Mouse (Mus musculus): ENCODE measurements at regions not wholly inside any gene's neighbourhood (a gene's known extent, or its start where the extent isn't known, plus 50 kb on each side); places are given as distances from the start of the nearest gene placed in this dataset.
A peak's percentile ranks its signal among the peaks of the same experiment; 100 is the strongest.
"Not testable (repeated sequence)": the region's sequence is repeated elsewhere in the genome, so short reads cannot be mapped to it uniquely, and the experiment has no call there.

GRCm38 (mm10) chr13:111860931-111861330, 52.1 kb upstream of the Map3k1 start:
- no peak overlapping the region for H3K27ac ChIP-seq (replicated peaks; ENCODE audit: low read depth, low read length)
- H3K4me3 ChIP-seq (ENCODE audit: insufficient read depth, low read depth, low read length), result no peak overlapping the region
- H3K4me1 ChIP-seq (ENCODE audit: control insufficient read depth, insufficient read depth, insufficient read length, low read length), result peaks cover 9% of the 10 kb centered on the region; the same call in 1 of the 2 replicates

- Histone ChIP-seq H3K27ac (replicated peaks; ENCODE audit: low read depth, low read length) (no peak overlapping the region), H3K4me1 (ENCODE audit: control insufficient read depth, insufficient read depth, insufficient read length, low read length) (peaks cover 4% of the 10 kb centered on the region; the same call in 1 of the 2 replicates), H3K4me3 (ENCODE audit: insufficient read depth, low read depth, low read length) (no peak overlapping the region)
These were observed 53.5 kb upstream of the Map3k1 start for GRCm38 (mm10) chr13:111862316-111862715.

GRCm38 (mm10) chr13:111865956-111866355, 57.2 kb upstream of the Map3k1 start:
- no peak overlapping the region for H3K27ac ChIP-seq (replicated peaks; ENCODE audit: low read depth, low read length)
- no peak overlapping the region for H3K4me3 ChIP-seq (ENCODE audit: insufficient read depth, low read depth, low read length)
- peaks cover 5% of the 10 kb centered on the region; the same call in 1 of the 2 replicates for H3K4me1 ChIP-seq (ENCODE audit: control insufficient read depth, insufficient read depth, insufficient read length, low read length)

GRCm38 (mm10) chr13:111867261-111867660, 58.5 kb upstream of the Map3k1 start:
- H3K4me3 ChIP-seq (ENCODE audit: insufficient read depth, low read depth, low read length), result no peak overlapping the region
- H3K4me1 ChIP-seq (ENCODE audit: control insufficient read depth, insufficient read depth, insufficient read length, low read length), result peaks cover 5% of the 10 kb centered on the region; the same call in 1 of the 2 replicates
- H3K27ac ChIP-seq (replicated peaks; ENCODE audit: low read depth, low read length), result no peak overlapping the region

- Histone ChIP-seq H3K27ac (replicated peaks; ENCODE audit: low read depth, low read length) (peak overlapping the region; percentile 65), H3K4me1 (ENCODE audit: control insufficient read depth, insufficient read depth, insufficient read length, low read length) (peaks cover 5% of the 10 kb centered on the region; the same call in 1 of the 2 replicates), H3K4me3 (ENCODE audit: insufficient read depth, low read depth, low read length) (peak overlapping the region; percentile 53)
These were observed 59.3 kb upstream of the Map3k1 start for GRCm38 (mm10) chr13:111867763-111868725.

GRCm38 (mm10) chr13:111868947-111869346, 60.2 kb upstream of the Map3k1 start:
- no peak overlapping the region for H3K4me3 ChIP-seq (ENCODE audit: insufficient read depth, low read depth, low read length)

GRCm38 (mm10) chr13:111869771-111870437, 61.1 kb upstream of the Map3k1 start:
- H3K27ac ChIP-seq (replicated peaks; ENCODE audit: low read depth, low read length), result no peak overlapping the region
- peaks cover 5% of the 10 kb centered on the region; the same call in 1 of the 2 replicates for H3K4me1 ChIP-seq (ENCODE audit: control insufficient read depth, insufficient read depth, insufficient read length, low read length)
- H3K4me3 ChIP-seq (ENCODE audit: insufficient read depth, low read depth, low read length), result no peak overlapping the region

More at GRCm38 (mm10) chr13:111868947-111869346, 60.2 kb upstream of the Map3k1 start:
- H3K4me1 ChIP-seq (ENCODE audit: control insufficient read depth, insufficient read depth, insufficient read length, low read length), result peaks cover 5% of the 10 kb centered on the region; the same call in 1 of the 2 replicates
- H3K27ac ChIP-seq (replicated peaks; ENCODE audit: low read depth, low read length), result no peak overlapping the region

GRCm38 (mm10) chr13:111870505-111870904, 61.7 kb upstream of the Map3k1 start:
- no peak overlapping the region for H3K4me3 ChIP-seq (ENCODE audit: insufficient read depth, low read depth, low read length)
- H3K4me1 ChIP-seq (ENCODE audit: control insufficient read depth, insufficient read depth, insufficient read length, low read length), result peaks cover 5% of the 10 kb centered on the region; the same call in 1 of the 2 replicates
- H3K27ac ChIP-seq (replicated peaks; ENCODE audit: low read depth, low read length), result no peak overlapping the region

- Histone ChIP-seq H3K4me3 (ENCODE audit: insufficient read depth, low read depth, low read length) (no peak overlapping the region), H3K27ac (replicated peaks; ENCODE audit: low read depth, low read length) (no peak overlapping the region), H3K4me1 (ENCODE audit: control insufficient read depth, insufficient read depth, insufficient read length, low read length) (peaks cover 5% of the 10 kb centered on the region; the same call in 1 of the 2 replicates)
These were observed 63.0 kb upstream of the Map3k1 start for GRCm38 (mm10) chr13:111871672-111872410.

- no peak overlapping the region for H3K27ac ChIP-seq (replicated peaks; ENCODE audit: low read depth, low read length)
- H3K4me1 ChIP-seq (ENCODE audit: control insufficient read depth, insufficient read depth, insufficient read length, low read length), result no peaks in the 10 kb centered on the region
- no peak overlapping the region for H3K4me3 ChIP-seq (ENCODE audit: insufficient read depth, low read depth, low read length)
These were observed 65.5 kb upstream of the Map3k1 start for GRCm38 (mm10) chr13:111874330-111874729.

GRCm38 (mm10) chr13:111876404-111876803, 67.6 kb upstream of the Map3k1 start:
- Histone ChIP-seq H3K4me1 (ENCODE audit: control insufficient read depth, insufficient read depth, insufficient read length, low read length) (no peaks in the 10 kb centered on the region), H3K4me3 (ENCODE audit: insufficient read depth, low read depth, low read length) (no peak overlapping the region), H3K27ac (replicated peaks; ENCODE audit: low read depth, low read length) (no peak overlapping the region)

GRCm38 (mm10) chr13:111876847-111877246, 68.1 kb upstream of the Map3k1 start:
- Histone ChIP-seq H3K4me1 (ENCODE audit: control insufficient read depth, insufficient read depth, insufficient read length, low read length) (no peaks in the 10 kb centered on the region), H3K27ac (replicated peaks; ENCODE audit: low read depth, low read length) (no peak overlapping the region), H3K4me3 (ENCODE audit: insufficient read depth, low read depth, low read length) (no peak overlapping the region)

- H3K27ac ChIP-seq (replicated peaks; ENCODE audit: low read depth, low read length); H3K4me3 ChIP-seq (ENCODE audit: insufficient read depth, low read depth, low read length); H3K4me1 ChIP-seq (ENCODE audit: control insufficient read depth, insufficient read depth, insufficient read length, low read length): not testable (repeated sequence)
These were observed 75.2 kb upstream of the Map3k1 start for GRCm38 (mm10) chr13:111883768-111884566.

GRCm38 (mm10) chr13:111890792-111891191, 82.0 kb upstream of the Map3k1 start:
- H3K27ac ChIP-seq (replicated peaks; ENCODE audit: low read depth, low read length), result no peak overlapping the region
- H3K4me1 ChIP-seq (ENCODE audit: control insufficient read depth, insufficient read depth, insufficient read length, low read length), result peaks cover 2% of the 10 kb centered on the region; the same call in 1 of the 2 replicates
- H3K4me3 ChIP-seq (ENCODE audit: insufficient read depth, low read depth, low read length), result no peak overlapping the region

Data from brown adipose tissue, adult 24 weeks (tissue).